Mouse (Mus musculus): ENCODE results near the gene Ppara. TPM values are rescaled to one million over a fixed set of nuclear protein-coding genes. Genes with fewer than 3 reads are reported as not detected.
"Not testable (repeated sequence)": the region's sequence is repeated elsewhere in the genome, so short reads cannot be mapped to it uniquely, and the experiment has no call there.

Ppara gene
- polyA plus RNA-seq, 1 experiment from 2014 or later = 2.7 TPM

- 82% methylated on average over 9 of the region's 9 CpGs for WGBS
- H3K4me3 ChIP-seq (ENCODE audit: low read depth, low read length) = no peak overlapping the region
- no peaks in the 10 kb centered on the region for H3K4me1 ChIP-seq (ENCODE audit: insufficient read depth)
- no peaks in the 10 kb centered on the region for H3K36me3 ChIP-seq (ENCODE audit: insufficient read depth)
- H3K9me3 ChIP-seq (ENCODE audit: low read depth, low read length) = no peaks in the 10 kb centered on the region
- no peak for TF ChIP-seq CTCF (IDR thresholded peaks at IDR 0.05; ENCODE audit: low read depth)
- no peaks in the 10 kb centered on the region for H3K27me3 ChIP-seq (ENCODE audit: insufficient read depth, low read length)
- no peak overlapping the region for H3K27ac ChIP-seq (ENCODE audit: low read depth)
- H3K9ac ChIP-seq = no peak overlapping the region
- DNase-seq (no peak), ATAC-seq (ENCODE audit: insufficient read depth) (no peak)
- no peak overlapping the region for H3K4me2 ChIP-seq
Measured at GRCm38 (mm10) chr15:85774419-85774818, 39.6 kb downstream of the Ppara start.

- ATAC-seq (ENCODE audit: insufficient read depth) (no peak), DNase-seq (no peak)
- H3K36me3 ChIP-seq (ENCODE audit: insufficient read depth) = no peaks in the 10 kb centered on the region
- H3K4me2 ChIP-seq = no peak overlapping the region
- H3K27me3 ChIP-seq (ENCODE audit: insufficient read depth, low read length) = no peaks in the 10 kb centered on the region
- H3K27ac ChIP-seq (ENCODE audit: low read depth) = no peak overlapping the region
- no peaks in the 10 kb centered on the region for H3K9me3 ChIP-seq (ENCODE audit: low read depth, low read length)
- 73% methylated on average over 7 of the region's 7 CpGs for WGBS
- no peaks in the 10 kb centered on the region for H3K4me1 ChIP-seq (ENCODE audit: insufficient read depth)
- H3K4me3 ChIP-seq (ENCODE audit: low read depth, low read length) = no peak overlapping the region
- no peak overlapping the region for H3K9ac ChIP-seq
- no peak for TF ChIP-seq CTCF (IDR thresholded peaks at IDR 0.05; ENCODE audit: low read depth)
Measured at GRCm38 (mm10) chr15:85775001-85775400, 40.2 kb downstream of the Ppara start.

GRCm38 (mm10) chr15:85776241-85776640, 41.5 kb downstream of the Ppara start:
- no peak overlapping the region for H3K4me2 ChIP-seq
- TF ChIP-seq CTCF (IDR thresholded peaks at IDR 0.05; ENCODE audit: low read depth) = no peak
- no peaks in the 10 kb centered on the region for H3K9me3 ChIP-seq (ENCODE audit: low read depth, low read length)
- ATAC-seq (ENCODE audit: insufficient read depth) (no peak), DNase-seq (no peak)
- H3K27me3 ChIP-seq (ENCODE audit: insufficient read depth, low read length) = no peaks in the 10 kb centered on the region
- no peak overlapping the region for H3K27ac ChIP-seq (ENCODE audit: low read depth)
- WGBS = 70% methylated on average over 2 of the region's 2 CpGs
- no peaks in the 10 kb centered on the region for H3K4me1 ChIP-seq (ENCODE audit: insufficient read depth)
- H3K4me3 ChIP-seq (ENCODE audit: low read depth, low read length) = no peak overlapping the region
- no peaks in the 10 kb centered on the region for H3K36me3 ChIP-seq (ENCODE audit: insufficient read depth)
- no peak overlapping the region for H3K9ac ChIP-seq

GRCm38 (mm10) chr15:85776771-85777170, 42.0 kb downstream of the Ppara start:
- Histone ChIP-seq H3K36me3 (ENCODE audit: insufficient read depth) (no peaks in the 10 kb centered on the region), H3K4me1 (ENCODE audit: insufficient read depth) (no peaks in the 10 kb centered on the region), H3K27ac (ENCODE audit: low read depth) (no peak overlapping the region), H3K4me3 (ENCODE audit: low read depth, low read length) (no peak overlapping the region), H3K9me3 (ENCODE audit: low read depth, low read length) (no peaks in the 10 kb centered on the region), H3K4me2 (no peak overlapping the region), H3K27me3 (ENCODE audit: insufficient read depth, low read length) (no peaks in the 10 kb centered on the region), H3K9ac (no peak overlapping the region)
- DNase-seq (no peak), ATAC-seq (ENCODE audit: insufficient read depth) (no peak)
- TF ChIP-seq CTCF (IDR thresholded peaks at IDR 0.05; ENCODE audit: low read depth) = no peak
- 76% methylated on average over 5 of the region's 5 CpGs for WGBS

- not testable (repeated sequence) for ATAC-seq (ENCODE audit: insufficient read depth); H3K36me3 ChIP-seq (ENCODE audit: insufficient read depth); DNase-seq; H3K9ac ChIP-seq; H3K27me3 ChIP-seq (ENCODE audit: insufficient read depth, low read length); H3K9me3 ChIP-seq (ENCODE audit: low read depth, low read length); H3K4me3 ChIP-seq (ENCODE audit: low read depth, low read length); H3K4me1 ChIP-seq (ENCODE audit: insufficient read depth); H3K27ac ChIP-seq (ENCODE audit: low read depth); H3K4me2 ChIP-seq
- 91% methylated on average over 6 of the region's 6 CpGs for WGBS
Measured at GRCm38 (mm10) chr15:85778891-85779290, 44.1 kb downstream of the Ppara start.

- peak; percentile 31 for TF ChIP-seq CTCF (IDR thresholded peaks at IDR 0.05; ENCODE audit: low read depth)
- Histone ChIP-seq H3K4me2 (no peak overlapping the region), H3K36me3 (ENCODE audit: insufficient read depth) (no peaks in the 10 kb centered on the region), H3K27ac (ENCODE audit: low read depth) (no peak overlapping the region), H3K4me3 (ENCODE audit: low read depth, low read length) (no peak overlapping the region), H3K27me3 (ENCODE audit: insufficient read depth, low read length) (no peaks in the 10 kb centered on the region), H3K9ac (no peak overlapping the region), H3K4me1 (ENCODE audit: insufficient read depth) (no peaks in the 10 kb centered on the region), H3K9me3 (ENCODE audit: low read depth, low read length) (no peaks in the 10 kb centered on the region; the same call in 1 of the 2 replicates)
- 79% methylated on average over 4 of the region's 4 CpGs for WGBS
- ATAC-seq (ENCODE audit: insufficient read depth) (no peak), DNase-seq (no peak)
Measured at GRCm38 (mm10) chr15:85783146-85783545, 48.4 kb downstream of the Ppara start.

- Histone ChIP-seq H3K4me3 (ENCODE audit: low read depth, low read length) (no peak overlapping the region), H3K36me3 (ENCODE audit: insufficient read depth) (no peaks in the 10 kb centered on the region), H3K27me3 (ENCODE audit: insufficient read depth, low read length) (no peaks in the 10 kb centered on the region), H3K9ac (no peak overlapping the region), H3K27ac (ENCODE audit: low read depth) (no peak overlapping the region), H3K9me3 (ENCODE audit: low read depth, low read length) (no peaks in the 10 kb centered on the region; the same call in 1 of the 2 replicates), H3K4me2 (no peak overlapping the region), H3K4me1 (ENCODE audit: insufficient read depth) (no peaks in the 10 kb centered on the region)
- TF ChIP-seq CTCF (IDR thresholded peaks at IDR 0.05; ENCODE audit: low read depth) = no peak
- ATAC-seq (ENCODE audit: insufficient read depth) (no peak), DNase-seq (no peak)
- WGBS = 86% methylated on average over 3 of the region's 3 CpGs
Measured at GRCm38 (mm10) chr15:85784341-85784740, 49.6 kb downstream of the Ppara start.

- Histone ChIP-seq H3K27ac (ENCODE audit: low read depth) (no peak overlapping the region), H3K27me3 (ENCODE audit: insufficient read depth, low read length) (no peaks in the 10 kb centered on the region), H3K4me3 (ENCODE audit: low read depth, low read length) (no peak overlapping the region), H3K36me3 (ENCODE audit: insufficient read depth) (no peaks in the 10 kb centered on the region), H3K9me3 (ENCODE audit: low read depth, low read length) (no peaks in the 10 kb centered on the region; the same call in 1 of the 2 replicates), H3K9ac (no peak overlapping the region), H3K4me2 (no peak overlapping the region), H3K4me1 (ENCODE audit: insufficient read depth) (no peaks in the 10 kb centered on the region)
- TF ChIP-seq CTCF (IDR thresholded peaks at IDR 0.05; ENCODE audit: low read depth) = no peak
- WGBS = 61% methylated on average over 5 of the region's 5 CpGs
- DNase-seq = peak; percentile 13
- no peak for ATAC-seq (ENCODE audit: insufficient read depth)
Measured at GRCm38 (mm10) chr15:85786711-85787110, 51.9 kb downstream of the Ppara start.

All from lung, embryonic 14.5 days (tissue).